Mouse (Mus musculus) intestine, embryonic 14.5 days (tissue): ENCODE data around the gene Med10. TPM values are rescaled to one million over a fixed set of nuclear protein-coding genes. Genes with fewer than 3 reads are reported as not detected.
A peak's percentile ranks its signal among the peaks of the same experiment; 100 is the strongest.

Experiments
- ATAC-seq: fragments of 200-750 bp; cut with Nextera tagmentation; replicated peaks from 2 replicates; pipeline ENCODE4 v1.8.0; 2017; ENCODE audit warnings: low read depth, moderate number of reproducible peaks, moderate TSS enrichment, moderate library complexity; ENCODE audit not compliant: low FRiP score, low TSS enrichment
- DNase-seq: peaks from one replicate; pipeline ENCODE4 v3.0.0-alpha.2; 2018; ENCODE audit warnings: low spot score
- H3K27ac ChIP-seq: fragments of 300-500 bp; sonication (generic); 2 replicates; pipeline ENCODE4 v1.5.1; 2014; ENCODE audit warnings: low read depth, mild to moderate bottlenecking, control low read depth
- H3K27me3 ChIP-seq: fragments of 300-500 bp; sonication (generic); replicated peaks from 2 replicates; pipeline ENCODE4 v1.6.1; 2014; ENCODE audit warnings: low read length, control low read depth; ENCODE audit not compliant: control insufficient read depth, insufficient read depth
- H3K36me3 ChIP-seq: fragments of 300-500 bp; sonication (generic); 2 replicates; pipeline ENCODE4 v1.6.1; 2014; ENCODE audit warnings: low read length, control low read depth; ENCODE audit not compliant: control insufficient read depth, insufficient read depth
- H3K4me1 ChIP-seq: fragments of 300-500 bp; sonication (generic); replicated peaks from 2 replicates; pipeline ENCODE4 v1.6.1; 2014; ENCODE audit warnings: low read length, control low read depth, mixed read lengths; ENCODE audit not compliant: control insufficient read depth, insufficient read depth
- H3K4me2 ChIP-seq: fragments of 300-500 bp; sonication (generic); 2 replicates; pipeline ENCODE4 v1.6.1; 2014; ENCODE audit warnings: low read length
- H3K4me3 ChIP-seq: fragments of 300-500 bp; sonication (generic); 2 replicates; pipeline ENCODE4 v1.5.1; 2014; ENCODE audit warnings: low read depth, low read length, control low read depth, mixed read lengths
- H3K9ac ChIP-seq: fragments of 300-500 bp; sonication (generic); 2 replicates; pipeline ENCODE4 v1.6.1; 2014; ENCODE audit warnings: mild to moderate bottlenecking, low read length
- H3K9me3 ChIP-seq: fragments of 300-500 bp; sonication (generic); 2 replicates; pipeline ENCODE4 v1.6.1; 2016; ENCODE audit warnings: low read length, control low read depth; ENCODE audit not compliant: control insufficient read depth
- WGBS: fragments of 180-500 bp; shearing (Covaris S2); extraction: QIAGEN DNeasy Blood & Tissue Kit; methylation state at CpG from one replicate; pipeline ENCODE4 v1.1.7; 2014; 5-methylcytosine and 5-hydroxymethylcytosine counted together
- polyA plus RNA-seq: library from polyadenylated mRNA; unstranded; fragments of >200 nt; fragmentation: Nextera tagmentation; extraction: Ambion mirVana; gene quantifications from 2 replicates; pipeline ENCODE4 v1.2.1, GENCODE M21; 2014

Med10 gene
- polyA plus RNA-seq, 1 experiment from 2014 or later, result 129 TPM

- Histone ChIP-seq H3K27me3 (no peaks in the 10 kb centered on the region), H3K4me2 (no peak overlapping the region), H3K27ac (no peak overlapping the region), H3K36me3 (no peaks in the 10 kb centered on the region), H3K4me3 (no peak overlapping the region), H3K9ac (no peak overlapping the region), H3K4me1 (no peaks in the 10 kb centered on the region), H3K9me3 (no peaks in the 10 kb centered on the region)
- ATAC-seq (no peak), DNase-seq (peak; percentile 77)
- WGBS, result 60% methylated on average over 5 of the region's 5 CpGs
Measured at GRCm38 (mm10) chr13:69852313-69852712, 50.1 kb downstream of the Med10 start.

GRCm38 (mm10) chr13:69853425-69854043 lies 51.3 kb downstream of the Med10 start:
- Histone ChIP-seq H3K4me1 (no peaks in the 10 kb centered on the region), H3K4me2 (no peak overlapping the region), H3K9me3 (no peaks in the 10 kb centered on the region), H3K27ac (no peak overlapping the region), H3K36me3 (no peaks in the 10 kb centered on the region), H3K27me3 (no peaks in the 10 kb centered on the region), H3K4me3 (no peak overlapping the region), H3K9ac (no peak overlapping the region)
- ATAC-seq (no peak), DNase-seq (no peak)
- WGBS, result 78% methylated on average over 5 of the region's 5 CpGs

GRCm38 (mm10) chr13:69855941-69856340 lies 53.7 kb downstream of the Med10 start:
- H3K27ac ChIP-seq, result no peak overlapping the region
- H3K9me3 ChIP-seq, result no peaks in the 10 kb centered on the region
- H3K27me3 ChIP-seq, result no peaks in the 10 kb centered on the region
- no peak overlapping the region for H3K9ac ChIP-seq
- H3K4me1 ChIP-seq, result no peaks in the 10 kb centered on the region
- ATAC-seq, result no peak
- no peak for DNase-seq
- 100% methylated on average over 1 of the region's 1 CpGs for WGBS
- H3K4me3 ChIP-seq, result no peak overlapping the region
- H3K4me2 ChIP-seq, result no peak overlapping the region
- no peaks in the 10 kb centered on the region for H3K36me3 ChIP-seq

- WGBS, result 92% methylated on average over 4 of the region's 4 CpGs
- Histone ChIP-seq H3K9ac (no peak overlapping the region), H3K9me3 (no peaks in the 10 kb centered on the region), H3K36me3 (no peaks in the 10 kb centered on the region), H3K4me2 (no peak overlapping the region), H3K27ac (no peak overlapping the region), H3K4me3 (no peak overlapping the region), H3K27me3 (no peaks in the 10 kb centered on the region), H3K4me1 (no peaks in the 10 kb centered on the region)
- no peak for DNase-seq
- no peak for ATAC-seq
Measured at GRCm38 (mm10) chr13:69862276-69862675, 60.1 kb downstream of the Med10 start.

- Histone ChIP-seq H3K4me2 (no peak overlapping the region), H3K27me3 (no peaks in the 10 kb centered on the region), H3K9ac (no peak overlapping the region), H3K9me3 (no peaks in the 10 kb centered on the region), H3K27ac (no peak overlapping the region), H3K36me3 (no peaks in the 10 kb centered on the region), H3K4me1 (no peaks in the 10 kb centered on the region), H3K4me3 (no peak overlapping the region)
- no peak for ATAC-seq
- no peak for DNase-seq
- WGBS, result 74% methylated on average over 8 of the region's 8 CpGs
Measured at GRCm38 (mm10) chr13:69864911-69865310, 62.7 kb downstream of the Med10 start.

Other genes with a start within 250 kb of the Med10 start
- gene Srd5a1, start 191.0 kb upstream of the Med10 start, polyA plus RNA-seq, result 19.8 and 25.2 TPM in 2 replicates
- 0.26 and 0.27 TPM in 2 replicates for gene Ube2ql1, start 62.5 kb upstream of the Med10 start, polyA plus RNA-seq